Mouse (Mus musculus): Measurements from ENCODE around the gene Rhbdl1.
"Not testable (repeated sequence)": the region's sequence is repeated elsewhere in the genome, so short reads cannot be mapped to it uniquely, and the experiment has no call there.

- not testable (repeated sequence) for TF ChIP-seq CTCF (conservative IDR thresholded peaks at IDR 0.05; ENCODE audit: insufficient read depth, insufficient read length, low read depth, low read length); POLR2A (IDR thresholded peaks at IDR 0.05; ENCODE audit: low read depth, low read length)
Observed at GRCm38 (mm10) chr17:25807452-25807851, 29.6 kb downstream of the Rhbdl1 start.
